Mouse (Mus musculus): ENCODE measurements around the gene Wfdc17. TPM values are rescaled to one million over a fixed set of nuclear protein-coding genes. Genes with fewer than 3 reads are reported as not detected.

The Wfdc17 gene
- 40.9 and 46.0 TPM in 2 replicates for total RNA-seq (2014; rRNA removed)
- 8.0 and 19.9 TPM in 2 replicates for polyA plus RNA-seq (2012; rRNA removed)

DNA sequence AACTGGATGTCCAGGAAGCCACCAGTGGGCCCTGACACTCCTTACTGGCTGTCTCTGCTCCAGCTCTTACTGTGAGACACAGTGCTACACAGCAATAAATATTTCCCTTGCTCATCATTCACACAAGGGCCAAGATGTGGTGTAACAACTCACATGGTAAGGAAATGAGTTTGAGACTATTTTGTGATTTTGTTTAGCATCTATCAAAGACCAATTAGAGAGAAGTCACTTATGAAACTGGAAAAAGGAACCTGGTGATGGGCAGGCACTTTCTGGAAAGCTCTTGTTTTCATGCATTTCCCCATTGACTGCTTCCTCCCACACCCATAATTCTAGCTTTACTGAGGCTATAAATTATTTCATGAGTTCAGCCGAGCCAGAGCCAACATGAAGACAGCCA, at the start of gene Wfdc17:
Wfdc17 (plus strand) TSS at position 287 of the 400 bp plus-strand sequence.
- H3K27me3 ChIP-seq (ENCODE audit: control insufficient read depth, insufficient read depth, low read length) = no peaks in the 10 kb centered on the region
- TF ChIP-seq POLR2A (IDR thresholded peaks at IDR 0.05; ENCODE audit: extremely low read depth, insufficient read depth, low read length) = no peak
- TF ChIP-seq CTCF (IDR thresholded peaks at IDR 0.05; ENCODE audit: low read depth, low read length) = no peak
- H3K4me1 ChIP-seq (ENCODE audit: control insufficient read depth, insufficient read depth, low read length) = no peaks in the 10 kb centered on the region
- H3K27ac ChIP-seq (replicated peaks; ENCODE audit: insufficient read depth, low read depth, low read length) = 0 out of 2 replicates have a peak within 1 kb of the TSS, but pooled peaks have one; percentile 26
- 56% methylated on average over 1 of the region's 1 CpGs for WGBS
- 0 out of 2 replicates have a peak within 1 kb of the TSS, but pooled peaks have one; percentile 27 for H3K4me3 ChIP-seq (ENCODE audit: insufficient read depth, low read depth, low read length)
- H3K9ac ChIP-seq (ENCODE audit: low read depth, low read length) = no peak within 1 kb of the TSS
- H3K36me3 ChIP-seq (ENCODE audit: control insufficient read depth, insufficient read depth, low read length) = no peaks in the 10 kb centered on the region
- DNase-seq (ENCODE audit: extremely low read depth, low read depth, low spot score) = peak; percentile 51
- no peaks in the 10 kb centered on the region for H3K79me2 ChIP-seq (ENCODE audit: control insufficient read depth, insufficient read depth, low read length)

DNA sequence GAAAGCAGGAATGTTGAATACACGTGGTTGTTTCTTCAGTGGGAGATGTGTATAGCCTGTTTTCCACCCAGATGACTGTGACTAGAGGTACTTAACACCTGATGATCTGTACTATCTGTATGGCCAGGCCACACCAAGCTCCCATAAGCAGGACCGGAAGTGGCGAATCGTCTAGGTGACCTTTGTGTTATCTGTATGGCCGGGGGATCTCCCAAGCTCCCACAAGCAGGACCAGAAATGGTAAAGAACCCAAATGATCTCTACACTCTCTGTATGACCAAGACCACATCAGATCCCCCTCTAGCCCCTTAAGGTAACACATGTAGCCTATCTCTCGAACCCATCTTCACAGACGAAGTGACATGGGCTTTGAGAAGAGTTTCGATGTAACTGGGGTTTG, 49.2 kb upstream of the Wfdc17 start:
- no peak overlapping the region for H3K27ac ChIP-seq (replicated peaks; ENCODE audit: insufficient read depth, low read depth, low read length)
- H3K9ac ChIP-seq (ENCODE audit: low read depth, low read length) = no peak overlapping the region
- no peaks in the 10 kb centered on the region for H3K4me1 ChIP-seq (ENCODE audit: control insufficient read depth, insufficient read depth, low read length)
- no peaks in the 10 kb centered on the region for H3K79me2 ChIP-seq (ENCODE audit: control insufficient read depth, insufficient read depth, low read length)
- TF ChIP-seq CTCF (IDR thresholded peaks at IDR 0.05; ENCODE audit: low read depth, low read length) (no peak), POLR2A (IDR thresholded peaks at IDR 0.05; ENCODE audit: extremely low read depth, insufficient read depth, low read length) (no peak)
- WGBS = 85% methylated on average over 8 of the region's 8 CpGs
- no peaks in the 10 kb centered on the region for H3K36me3 ChIP-seq (ENCODE audit: control insufficient read depth, insufficient read depth, low read length)
- DNase-seq (ENCODE audit: extremely low read depth, low read depth, low spot score) = no peak
- no peaks in the 10 kb centered on the region for H3K27me3 ChIP-seq (ENCODE audit: control insufficient read depth, insufficient read depth, low read length)
- no peak overlapping the region for H3K4me3 ChIP-seq (ENCODE audit: insufficient read depth, low read depth, low read length)

DNA sequence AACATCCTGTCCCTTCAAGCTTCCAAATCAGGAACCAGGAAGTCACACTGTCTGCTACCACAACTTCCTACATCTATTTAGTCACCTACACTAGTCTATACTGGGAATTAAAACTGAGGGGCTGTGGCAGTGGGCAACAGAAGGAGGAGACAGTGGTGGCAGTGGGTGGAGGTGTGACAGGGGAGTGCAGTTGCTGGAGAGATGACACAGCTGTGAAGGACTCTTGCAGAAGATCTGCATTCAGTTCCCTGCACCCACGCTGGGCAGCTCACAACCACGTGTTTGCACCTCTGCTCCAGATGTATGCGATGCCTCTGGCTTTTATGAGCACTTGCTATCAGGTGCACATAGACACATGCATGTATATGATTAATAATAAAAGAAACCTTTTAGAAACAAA, 46.3 kb upstream of the Wfdc17 start:
- no peak for TF ChIP-seq POLR2A (IDR thresholded peaks at IDR 0.05; ENCODE audit: extremely low read depth, insufficient read depth, low read length)
- no peak for TF ChIP-seq CTCF (IDR thresholded peaks at IDR 0.05; ENCODE audit: low read depth, low read length)
- Histone ChIP-seq H3K4me1 (ENCODE audit: control insufficient read depth, insufficient read depth, low read length) (no peaks in the 10 kb centered on the region), H3K9ac (ENCODE audit: low read depth, low read length) (no peak overlapping the region), H3K36me3 (ENCODE audit: control insufficient read depth, insufficient read depth, low read length) (no peaks in the 10 kb centered on the region), H3K27ac (replicated peaks; ENCODE audit: insufficient read depth, low read depth, low read length) (no peak overlapping the region), H3K27me3 (ENCODE audit: control insufficient read depth, insufficient read depth, low read length) (no peaks in the 10 kb centered on the region), H3K4me3 (ENCODE audit: insufficient read depth, low read depth, low read length) (no peak overlapping the region), H3K79me2 (ENCODE audit: control insufficient read depth, insufficient read depth, low read length) (no peaks in the 10 kb centered on the region)
- 86% methylated on average over 3 of the region's 3 CpGs for WGBS
- no peak for DNase-seq (ENCODE audit: extremely low read depth, low read depth, low spot score)

DNA sequence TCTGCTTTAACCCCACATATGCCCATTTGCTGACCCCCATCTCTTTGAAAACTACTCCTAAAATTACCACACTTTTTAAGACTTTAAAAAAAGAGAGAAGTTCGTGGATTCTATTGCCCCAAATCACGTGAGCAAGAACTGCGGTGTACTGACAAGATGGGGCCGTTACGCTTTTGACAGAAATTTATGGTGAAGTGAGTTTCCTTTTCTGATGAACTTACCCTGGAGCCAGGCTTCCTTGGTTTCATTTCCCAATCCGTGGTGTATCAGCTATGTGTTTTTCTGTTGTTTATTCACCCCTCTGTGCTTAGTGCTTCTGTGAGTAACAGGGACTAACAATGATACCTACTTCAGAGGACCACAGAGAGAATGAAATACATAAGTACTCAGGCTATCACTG, 45.0 kb upstream of the Wfdc17 start:
- no peaks in the 10 kb centered on the region for H3K36me3 ChIP-seq (ENCODE audit: control insufficient read depth, insufficient read depth, low read length)
- no peak overlapping the region for H3K9ac ChIP-seq (ENCODE audit: low read depth, low read length)
- no peaks in the 10 kb centered on the region for H3K79me2 ChIP-seq (ENCODE audit: control insufficient read depth, insufficient read depth, low read length)
- WGBS = 69% methylated on average over 6 of the region's 6 CpGs
- H3K27me3 ChIP-seq (ENCODE audit: control insufficient read depth, insufficient read depth, low read length) = no peaks in the 10 kb centered on the region
- no peak for TF ChIP-seq POLR2A (IDR thresholded peaks at IDR 0.05; ENCODE audit: extremely low read depth, insufficient read depth, low read length)
- TF ChIP-seq CTCF (IDR thresholded peaks at IDR 0.05; ENCODE audit: low read depth, low read length) = no peak
- H3K4me1 ChIP-seq (ENCODE audit: control insufficient read depth, insufficient read depth, low read length) = no peaks in the 10 kb centered on the region
- no peak overlapping the region for H3K27ac ChIP-seq (replicated peaks; ENCODE audit: insufficient read depth, low read depth, low read length)
- DNase-seq (ENCODE audit: extremely low read depth, low read depth, low spot score) = no peak
- H3K4me3 ChIP-seq (ENCODE audit: insufficient read depth, low read depth, low read length) = no peak overlapping the region

DNA sequence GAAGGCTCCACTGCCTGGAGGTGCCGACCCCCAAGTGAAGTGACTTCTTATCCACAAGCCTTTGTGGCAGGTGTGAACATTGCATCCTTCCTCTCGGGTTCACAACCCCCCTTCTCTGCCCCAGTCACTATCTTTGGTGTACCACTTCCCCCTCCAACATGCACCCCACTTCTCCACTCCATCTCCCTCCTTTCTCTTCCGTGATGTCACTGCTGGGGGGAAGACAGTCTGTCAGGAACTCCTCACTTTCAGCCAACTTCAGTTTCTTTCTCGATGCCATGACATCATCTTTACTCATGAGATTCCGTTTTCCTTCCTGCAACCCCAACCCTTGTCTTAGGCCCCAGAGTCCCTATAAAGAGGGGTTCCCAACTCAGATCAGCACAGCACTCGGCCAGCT, 41.6 kb upstream of the Wfdc17 start, which contains the start of gene Ccl4:
Ccl4 (plus strand) TSS at position 381 of the 400 bp plus-strand sequence.
- Histone ChIP-seq H3K27me3 (ENCODE audit: control insufficient read depth, insufficient read depth, low read length) (no peaks in the 10 kb centered on the region), H3K4me1 (ENCODE audit: control insufficient read depth, insufficient read depth, low read length) (no peaks in the 10 kb centered on the region), H3K79me2 (ENCODE audit: control insufficient read depth, insufficient read depth, low read length) (no peaks in the 10 kb centered on the region), H3K27ac (replicated peaks; ENCODE audit: insufficient read depth, low read depth, low read length) (no peak within 1 kb of the TSS; the same call in 1 of the 2 replicates), H3K4me3 (ENCODE audit: insufficient read depth, low read depth, low read length) (no peak within 1 kb of the TSS), H3K36me3 (ENCODE audit: control insufficient read depth, insufficient read depth, low read length) (no peaks in the 10 kb centered on the region), H3K9ac (ENCODE audit: low read depth, low read length) (no peak within 1 kb of the TSS)
- TF ChIP-seq POLR2A (IDR thresholded peaks at IDR 0.05; ENCODE audit: extremely low read depth, insufficient read depth, low read length) = no peak
- no peak for TF ChIP-seq CTCF (IDR thresholded peaks at IDR 0.05; ENCODE audit: low read depth, low read length)
- WGBS = 78% methylated on average over 6 of the region's 6 CpGs
- DNase-seq (ENCODE audit: extremely low read depth, low read depth, low spot score) = no peak

DNA sequence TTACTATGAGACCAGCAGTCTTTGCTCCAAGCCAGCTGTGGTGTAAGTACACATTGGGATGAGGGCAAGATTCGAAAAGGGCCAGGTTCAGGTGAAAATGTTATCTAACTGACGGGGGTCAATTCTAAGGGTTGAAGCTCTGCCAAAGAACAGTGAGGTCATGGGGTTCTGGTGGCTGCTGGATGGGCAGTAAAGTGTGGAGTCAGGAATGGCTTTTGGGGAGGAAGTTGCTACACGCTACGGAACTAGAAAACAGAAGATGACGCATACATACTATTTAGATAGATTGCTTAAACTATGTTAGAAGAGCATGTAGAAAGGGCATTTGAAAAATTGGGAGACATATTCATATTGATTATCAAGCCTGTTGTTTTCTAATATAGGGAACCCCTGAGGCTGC, 40.3 kb upstream of the Wfdc17 start:
- no peak for DNase-seq (ENCODE audit: extremely low read depth, low read depth, low spot score)
- TF ChIP-seq CTCF (IDR thresholded peaks at IDR 0.05; ENCODE audit: low read depth, low read length) (no peak), POLR2A (IDR thresholded peaks at IDR 0.05; ENCODE audit: extremely low read depth, insufficient read depth, low read length) (no peak)
- no peaks in the 10 kb centered on the region for H3K4me1 ChIP-seq (ENCODE audit: control insufficient read depth, insufficient read depth, low read length)
- no peak overlapping the region; the same call in 1 of the 2 replicates for H3K27ac ChIP-seq (replicated peaks; ENCODE audit: insufficient read depth, low read depth, low read length)
- no peak overlapping the region for H3K9ac ChIP-seq (ENCODE audit: low read depth, low read length)
- H3K27me3 ChIP-seq (ENCODE audit: control insufficient read depth, insufficient read depth, low read length) = no peaks in the 10 kb centered on the region
- WGBS = 39% methylated on average over 5 of the region's 5 CpGs
- no peaks in the 10 kb centered on the region for H3K79me2 ChIP-seq (ENCODE audit: control insufficient read depth, insufficient read depth, low read length)
- no peaks in the 10 kb centered on the region for H3K36me3 ChIP-seq (ENCODE audit: control insufficient read depth, insufficient read depth, low read length)
- no peak overlapping the region for H3K4me3 ChIP-seq (ENCODE audit: insufficient read depth, low read depth, low read length)

All from liver, adult 2 months (tissue).